Mouse (Mus musculus): Measurements from ENCODE around the gene Acnat1.
"Not testable (repeated sequence)": the region's sequence is repeated elsewhere in the genome, so short reads cannot be mapped to it uniquely, and the experiment has no call there.

GRCm38 (mm10) chr4:49410151-49410550 lies 63.6 kb downstream of the Acnat1 start:
- not testable (repeated sequence) for TF ChIP-seq ZC3H11A (IDR thresholded peaks at IDR 0.05; ENCODE audit: borderline replicate concordance, low read depth, low read length); HCFC1 (IDR thresholded peaks at IDR 0.05; ENCODE audit: borderline replicate concordance, insufficient read depth, low read length); MAFK (IDR thresholded peaks at IDR 0.05; ENCODE audit: insufficient read depth, low read depth, low read length); CHD2 (IDR thresholded peaks at IDR 0.05; ENCODE audit: low read depth, low read length)
